Mouse (Mus musculus) limb, embryonic 12.5 days (tissue): Measurements from ENCODE around the gene Rasgef1b. TPM values are rescaled to one million over a fixed set of nuclear protein-coding genes. Genes with fewer than 3 reads are reported as not detected.
"Not testable (repeated sequence)": the region's sequence is repeated elsewhere in the genome, so short reads cannot be mapped to it uniquely, and the experiment has no call there.

ENCODE experiments used
- ATAC-seq: fragments of 200-750 bp; cut with Nextera tagmentation; 2 replicates; pipeline ENCODE4 v1.8.0; 2017; ENCODE audit warnings: low read depth, moderate TSS enrichment; ENCODE audit not compliant: insufficient number of reproducible peaks, insufficient read depth, low FRiP score, low TSS enrichment
- H3K27ac ChIP-seq: fragments of 300-500 bp; sonication (generic); 2 replicates; pipeline ENCODE4 v1.5.1; 2016; ENCODE audit warnings: mild to moderate bottlenecking, moderate library complexity
- H3K27me3 ChIP-seq: fragments of 300-500 bp; sonication (generic); 2 replicates; pipeline ENCODE4 v1.6.1; 2016; ENCODE audit warnings: mild to moderate bottlenecking, moderate library complexity
- H3K36me3 ChIP-seq: fragments of 300-500 bp; sonication (generic); 2 replicates; pipeline ENCODE4 v1.6.1; 2016; ENCODE audit warnings: mild to moderate bottlenecking, moderate library complexity
- H3K4me1 ChIP-seq: fragments of 300-500 bp; sonication (generic); replicated peaks from 2 replicates; pipeline ENCODE4 v1.6.1; 2016
- H3K4me2 ChIP-seq: fragments of 300-500 bp; sonication (generic); 2 replicates; pipeline ENCODE4 v1.6.1; 2016; ENCODE audit warnings: mild to moderate bottlenecking, moderate library complexity
- H3K4me3 ChIP-seq: fragments of 300-500 bp; sonication (generic); replicated peaks from 2 replicates; pipeline ENCODE4 v1.5.1; 2016; ENCODE audit warnings: mild to moderate bottlenecking
- H3K9ac ChIP-seq: fragments of 300-500 bp; sonication (generic); replicated peaks from 2 replicates; pipeline ENCODE4 v1.6.1; 2016; ENCODE audit warnings: mild to moderate bottlenecking, moderate library complexity
- H3K9me3 ChIP-seq: fragments of 300-500 bp; sonication (generic); 2 replicates; pipeline ENCODE4 v1.6.1; 2016; ENCODE audit warnings: mild to moderate bottlenecking, moderate library complexity
- WGBS: fragments of 180-500 bp; shearing (Covaris S2); methylation state at CpG from one replicate; pipeline ENCODE4 v1.1.7; 2016; 5-methylcytosine and 5-hydroxymethylcytosine counted together
- polyA plus RNA-seq: library from polyadenylated mRNA; unstranded; fragments of >200 nt; fragmentation: Nextera tagmentation; extraction: Ambion mirVana; gene quantifications from 2 replicates; pipeline ENCODE4 v1.2.1, GENCODE M21; 2016

Gene Rasgef1b
- polyA plus RNA-seq, 1 experiment from 2014 or later, result 48.7 TPM

GRCm38 (mm10) chr5:99224571-99225011 lies 504.3 kb downstream of the Rasgef1b start:
- H3K4me2 ChIP-seq, result no peak overlapping the region
- 0 out of 2 replicates have a peak overlapping the region, but pooled peaks have one; percentile 12 for H3K27ac ChIP-seq
- H3K4me3 ChIP-seq, result no peak overlapping the region
- H3K36me3 ChIP-seq, result peaks cover 89% of the 10 kb centered on the region
- no peak overlapping the region for H3K9ac ChIP-seq
- no peaks in the 10 kb centered on the region for H3K27me3 ChIP-seq
- 41% methylated on average over 5 of the region's 5 CpGs for WGBS
- peaks cover 22% of the 10 kb centered on the region for H3K4me1 ChIP-seq
- H3K9me3 ChIP-seq, result no peaks in the 10 kb centered on the region
- ATAC-seq, result no peak

- ATAC-seq, result no peak
- no peak overlapping the region for H3K9ac ChIP-seq
- 60% methylated on average over 15 of the region's 15 CpGs for WGBS
- no peaks in the 10 kb centered on the region for H3K27me3 ChIP-seq
- no peak overlapping the region for H3K4me2 ChIP-seq
- peaks cover 89% of the 10 kb centered on the region for H3K36me3 ChIP-seq
- no peaks in the 10 kb centered on the region for H3K9me3 ChIP-seq
- no peak overlapping the region for H3K4me3 ChIP-seq
- H3K4me1 ChIP-seq, result peaks cover 24% of the 10 kb centered on the region
- no peak overlapping the region for H3K27ac ChIP-seq
These were observed 504.9 kb downstream of the Rasgef1b start for GRCm38 (mm10) chr5:99223869-99224498.

GRCm38 (mm10) chr5:99218385-99218784 lies 510.5 kb downstream of the Rasgef1b start:
- Histone ChIP-seq H3K9me3 (no peaks in the 10 kb centered on the region), H3K27ac (no peak overlapping the region; the same call in 1 of the 2 replicates), H3K4me1 (0 out of 2 replicates have a peak, but pooled peaks cover 3% of the 10 kb centered on the region), H3K27me3 (no peaks in the 10 kb centered on the region), H3K4me3 (no peak overlapping the region), H3K4me2 (no peak overlapping the region), H3K9ac (no peak overlapping the region), H3K36me3 (peaks cover 71% of the 10 kb centered on the region)
- WGBS, result 79% methylated on average over 5 of the region's 5 CpGs
- no peak for ATAC-seq

GRCm38 (mm10) chr5:99216588-99217152 lies 512.2 kb downstream of the Rasgef1b start:
- not testable (repeated sequence) for H3K9ac ChIP-seq, H3K27ac ChIP-seq, H3K4me1 ChIP-seq, H3K9me3 ChIP-seq, ATAC-seq, H3K4me2 ChIP-seq, H3K27me3 ChIP-seq, H3K4me3 ChIP-seq
- 96% methylated on average over 1 of the region's 1 CpGs for WGBS
- H3K36me3 ChIP-seq, result peaks cover 54% of the 10 kb centered on the region

GRCm38 (mm10) chr5:99215207-99216157 lies 513.4 kb downstream of the Rasgef1b start:
- H3K27ac ChIP-seq, result no peak overlapping the region; the same call in 1 of the 2 replicates
- no peak for ATAC-seq
- no peak overlapping the region for H3K4me2 ChIP-seq
- peaks cover 42% of the 10 kb centered on the region for H3K36me3 ChIP-seq
- H3K27me3 ChIP-seq, result no peaks in the 10 kb centered on the region
- H3K4me3 ChIP-seq, result no peak overlapping the region
- H3K4me1 ChIP-seq, result 0 out of 2 replicates have a peak, but pooled peaks cover 3% of the 10 kb centered on the region
- no peak overlapping the region for H3K9ac ChIP-seq
- 73% methylated on average over 7 of the region's 7 CpGs for WGBS
- no peaks in the 10 kb centered on the region for H3K9me3 ChIP-seq

GRCm38 (mm10) chr5:99214400-99214799 lies 514.5 kb downstream of the Rasgef1b start:
- no peak for ATAC-seq
- no peak overlapping the region for H3K4me2 ChIP-seq
- WGBS, result 92% methylated on average over 6 of the region's 6 CpGs
- H3K27ac ChIP-seq, result no peak overlapping the region
- no peak overlapping the region for H3K9ac ChIP-seq
- no peaks in the 10 kb centered on the region for H3K9me3 ChIP-seq
- H3K36me3 ChIP-seq, result peaks cover 34% of the 10 kb centered on the region
- H3K4me1 ChIP-seq, result 0 out of 2 replicates have a peak, but pooled peaks cover 3% of the 10 kb centered on the region
- H3K4me3 ChIP-seq, result no peak overlapping the region
- H3K27me3 ChIP-seq, result no peaks in the 10 kb centered on the region

GRCm38 (mm10) chr5:99213211-99213610 lies 515.7 kb downstream of the Rasgef1b start:
- Histone ChIP-seq H3K27me3 (no peaks in the 10 kb centered on the region), H3K4me1 (no peaks in the 10 kb centered on the region), H3K4me2 (no peak overlapping the region), H3K9me3 (no peaks in the 10 kb centered on the region), H3K27ac (no peak overlapping the region), H3K36me3 (peaks cover 22% of the 10 kb centered on the region), H3K9ac (no peak overlapping the region), H3K4me3 (no peak overlapping the region)
- 89% methylated on average over 6 of the region's 6 CpGs for WGBS
- no peak for ATAC-seq

- 82% methylated on average over 2 of the region's 2 CpGs for WGBS
- H3K9me3 ChIP-seq, result peaks cover 3% of the 10 kb centered on the region; the same call in 1 of the 2 replicates
- ATAC-seq, result no peak
- no peak overlapping the region for H3K27ac ChIP-seq
- no peak overlapping the region for H3K4me3 ChIP-seq
- no peaks in the 10 kb centered on the region for H3K4me1 ChIP-seq
- no peak overlapping the region for H3K9ac ChIP-seq
- H3K36me3 ChIP-seq, result no peaks in the 10 kb centered on the region
- peaks cover 10% of the 10 kb centered on the region for H3K27me3 ChIP-seq
- no peak overlapping the region for H3K4me2 ChIP-seq
These were observed 525.4 kb downstream of the Rasgef1b start for GRCm38 (mm10) chr5:99203475-99203874.

GRCm38 (mm10) chr5:99202074-99202837 lies 526.6 kb downstream of the Rasgef1b start:
- peaks cover 3% of the 10 kb centered on the region; the same call in 1 of the 2 replicates for H3K9me3 ChIP-seq
- H3K9ac ChIP-seq, result no peak overlapping the region
- WGBS, result 58% methylated on average over 15 of the region's 15 CpGs
- H3K36me3 ChIP-seq, result no peaks in the 10 kb centered on the region
- H3K4me3 ChIP-seq, result no peak overlapping the region
- ATAC-seq, result no peak
- no peaks in the 10 kb centered on the region for H3K4me1 ChIP-seq
- H3K4me2 ChIP-seq, result peak overlapping the region; percentile 36; the same call in 1 of the 2 replicates
- no peak overlapping the region for H3K27ac ChIP-seq
- H3K27me3 ChIP-seq, result peaks cover 10% of the 10 kb centered on the region

GRCm38 (mm10) chr5:99195436-99195835 lies 533.4 kb downstream of the Rasgef1b start:
- Histone ChIP-seq H3K36me3 (no peaks in the 10 kb centered on the region), H3K4me2 (no peak overlapping the region), H3K4me3 (no peak overlapping the region), H3K4me1 (peaks cover 15% of the 10 kb centered on the region), H3K27ac (no peak overlapping the region), H3K27me3 (peaks cover 5% of the 10 kb centered on the region; the same call in 1 of the 2 replicates), H3K9me3 (peaks cover 3% of the 10 kb centered on the region; the same call in 1 of the 2 replicates), H3K9ac (no peak overlapping the region)
- over 99% methylated on average over 5 of the region's 5 CpGs for WGBS
- ATAC-seq, result no peak
